Mouse (Mus musculus): ENCODE results near the gene Cdc7. TPM values are rescaled to one million over a fixed set of nuclear protein-coding genes. Genes with fewer than 3 reads are reported as not detected.

Gene Cdc7
- polyA plus RNA-seq, 1 experiment from 2014 or later = 51.8 TPM

GRCm38 (mm10) chr5:107025809-107026208 is 61.7 kb downstream of the Cdc7 start:
- Histone ChIP-seq H3K27me3 (ENCODE audit: control insufficient read depth, insufficient read depth, low read length) (no peaks in the 10 kb centered on the region), H3K9ac (replicated peaks; ENCODE audit: low read depth, low read length) (no peak overlapping the region), H3K9me3 (ENCODE audit: control insufficient read depth, low read length) (no peaks in the 10 kb centered on the region), H3K27ac (ENCODE audit: low read depth, low read length) (no peak overlapping the region), H3K4me2 (ENCODE audit: low read depth, low read length) (no peak overlapping the region), H3K4me3 (ENCODE audit: low read depth, low read length) (no peak overlapping the region), H3K36me3 (ENCODE audit: control insufficient read depth, insufficient read depth, low read length) (no peaks in the 10 kb centered on the region), H3K4me1 (ENCODE audit: control insufficient read depth, insufficient read depth, low read length) (no peaks in the 10 kb centered on the region)
- ATAC-seq (ENCODE audit: low read depth) = no peak
- 80% methylated on average over 8 of the region's 8 CpGs for WGBS

GRCm38 (mm10) chr5:107027616-107028015 is 63.5 kb downstream of the Cdc7 start:
- no peaks in the 10 kb centered on the region for H3K27me3 ChIP-seq (ENCODE audit: control insufficient read depth, insufficient read depth, low read length)
- no peaks in the 10 kb centered on the region for H3K4me1 ChIP-seq (ENCODE audit: control insufficient read depth, insufficient read depth, low read length)
- no peak overlapping the region for H3K4me2 ChIP-seq (ENCODE audit: low read depth, low read length)
- no peak overlapping the region for H3K27ac ChIP-seq (ENCODE audit: low read depth, low read length)
- 91% methylated on average over 6 of the region's 6 CpGs for WGBS
- no peaks in the 10 kb centered on the region for H3K36me3 ChIP-seq (ENCODE audit: control insufficient read depth, insufficient read depth, low read length)
- no peak overlapping the region for H3K9ac ChIP-seq (replicated peaks; ENCODE audit: low read depth, low read length)
- no peak for ATAC-seq (ENCODE audit: low read depth)
- H3K9me3 ChIP-seq (ENCODE audit: control insufficient read depth, low read length) = no peaks in the 10 kb centered on the region
- H3K4me3 ChIP-seq (ENCODE audit: low read depth, low read length) = no peak overlapping the region

- Histone ChIP-seq H3K27me3 (ENCODE audit: control insufficient read depth, insufficient read depth, low read length) (no peaks in the 10 kb centered on the region), H3K36me3 (ENCODE audit: control insufficient read depth, insufficient read depth, low read length) (no peaks in the 10 kb centered on the region), H3K4me2 (ENCODE audit: low read depth, low read length) (no peak overlapping the region), H3K4me3 (ENCODE audit: low read depth, low read length) (no peak overlapping the region), H3K9me3 (ENCODE audit: control insufficient read depth, low read length) (no peaks in the 10 kb centered on the region), H3K27ac (ENCODE audit: low read depth, low read length) (no peak overlapping the region), H3K9ac (replicated peaks; ENCODE audit: low read depth, low read length) (no peak overlapping the region), H3K4me1 (ENCODE audit: control insufficient read depth, insufficient read depth, low read length) (no peaks in the 10 kb centered on the region)
- WGBS = 71% methylated on average over 1 of the region's 1 CpGs
- no peak for ATAC-seq (ENCODE audit: low read depth)
These were observed 64.4 kb downstream of the Cdc7 start for GRCm38 (mm10) chr5:107028557-107028956.

GRCm38 (mm10) chr5:107029801-107030200 is 65.7 kb downstream of the Cdc7 start:
- no peaks in the 10 kb centered on the region for H3K36me3 ChIP-seq (ENCODE audit: control insufficient read depth, insufficient read depth, low read length)
- H3K27me3 ChIP-seq (ENCODE audit: control insufficient read depth, insufficient read depth, low read length) = no peaks in the 10 kb centered on the region
- H3K9ac ChIP-seq (replicated peaks; ENCODE audit: low read depth, low read length) = no peak overlapping the region
- H3K4me3 ChIP-seq (ENCODE audit: low read depth, low read length) = no peak overlapping the region
- H3K4me1 ChIP-seq (ENCODE audit: control insufficient read depth, insufficient read depth, low read length) = no peaks in the 10 kb centered on the region
- H3K4me2 ChIP-seq (ENCODE audit: low read depth, low read length) = no peak overlapping the region
- ATAC-seq (ENCODE audit: low read depth) = no peak
- H3K9me3 ChIP-seq (ENCODE audit: control insufficient read depth, low read length) = no peaks in the 10 kb centered on the region
- 71% methylated on average over 4 of the region's 4 CpGs for WGBS
- no peak overlapping the region for H3K27ac ChIP-seq (ENCODE audit: low read depth, low read length)

- 89% methylated on average over 10 of the region's 10 CpGs for WGBS
- Histone ChIP-seq H3K9me3 (ENCODE audit: control insufficient read depth, low read length) (no peaks in the 10 kb centered on the region), H3K27me3 (ENCODE audit: control insufficient read depth, insufficient read depth, low read length) (no peaks in the 10 kb centered on the region), H3K4me1 (ENCODE audit: control insufficient read depth, insufficient read depth, low read length) (no peaks in the 10 kb centered on the region), H3K4me2 (ENCODE audit: low read depth, low read length) (no peak overlapping the region), H3K9ac (replicated peaks; ENCODE audit: low read depth, low read length) (no peak overlapping the region), H3K4me3 (ENCODE audit: low read depth, low read length) (no peak overlapping the region), H3K36me3 (ENCODE audit: control insufficient read depth, insufficient read depth, low read length) (no peaks in the 10 kb centered on the region), H3K27ac (ENCODE audit: low read depth, low read length) (no peak overlapping the region)
- ATAC-seq (ENCODE audit: low read depth) = no peak
These were observed 66.7 kb downstream of the Cdc7 start for GRCm38 (mm10) chr5:107030821-107031220.

Other genes with a start within 250 kb of the Cdc7 start
- 8.4 and 9.0 TPM in 2 replicates for gene Hfm1, start 38.0 kb upstream of the Cdc7 start, polyA plus RNA-seq (2014; fragmentation: Nextera tagmentation; extraction: Ambion mirVana)

Data from neural tube, embryonic 14.5 days (tissue).